19 mouse cellular contexts compared by ENCODE assay signal in genomic region chr16:81879682-81880081, GRCm38 (mm10).
"Had no signal": no experiment of that assay in that cellular context is flagged by ENCODE, and none has a peak within 500 bp of the region (broad histone marks: within the 10 kb centered on the region; RNA-seq: fewer than 3 reads in every experiment).

No protein-coding gene starts in this region.

- ATAC-seq: liver, postnatal 0 days; lung, postnatal 0 days; midbrain, embryonic 16.5 days had no signal

- H3K4me3 ChIP-seq: layer of hippocampus, adult 2 months; limb, embryonic 12.5 days; limb, embryonic 15.5 days; midbrain, embryonic 12.5 days; stomach, embryonic 15.5 days had no signal

- H3K9ac ChIP-seq: limb, embryonic 12.5 days; limb, embryonic 15.5 days; liver, embryonic 14.5 days; liver, postnatal 0 days; lung, embryonic 14.5 days; midbrain, embryonic 12.5 days; stomach, embryonic 15.5 days had no signal

- H3K27me3 ChIP-seq: limb, embryonic 12.5 days; limb, embryonic 15.5 days; midbrain, embryonic 12.5 days; stomach, embryonic 15.5 days had no signal

- H3K36me3 ChIP-seq: limb, embryonic 12.5 days; limb, embryonic 15.5 days; midbrain, embryonic 12.5 days; stomach, embryonic 15.5 days had no signal

- H3K4me1 ChIP-seq: limb, embryonic 12.5 days; limb, embryonic 15.5 days; midbrain, embryonic 12.5 days; stomach, embryonic 15.5 days had no signal

- H3K27ac ChIP-seq: kidney, postnatal 0 days; layer of hippocampus, adult 2 months; limb, embryonic 12.5 days; limb, embryonic 15.5 days; liver, embryonic 14.5 days; macrophage; midbrain, embryonic 12.5 days; stomach, embryonic 15.5 days had no signal

- H3K9me3 ChIP-seq: limb, embryonic 12.5 days; limb, embryonic 15.5 days; midbrain, embryonic 12.5 days; stomach, embryonic 15.5 days had no signal

- H3K4me2 ChIP-seq: limb, embryonic 12.5 days; limb, embryonic 15.5 days; liver, embryonic 11.5 days; lung, embryonic 14.5 days; midbrain, embryonic 12.5 days; stomach, embryonic 15.5 days had no signal

- DNase-seq: kidney, postnatal 25 days; layer of hippocampus, adult 9-11 months; liver, postnatal 0 days; lung, embryonic 14.5 days; right cerebral cortex, postnatal 14 days; right cerebral cortex, postnatal 4 days; thymus, adult 18-20 months; thymus, postnatal 36 days had no signal
